Mouse (Mus musculus): ENCODE results near the gene Cmss1. TPM values are rescaled to one million over a fixed set of nuclear protein-coding genes. Genes with fewer than 3 reads are reported as not detected.

Gene Cmss1
- polyA plus RNA-seq, 2 experiments, result 6.0 to 23.0 TPM

- H3K27me3 ChIP-seq (ENCODE audit: control insufficient read depth, insufficient read depth, low read length), result no peaks in the 10 kb centered on the region
- H3K9me3 ChIP-seq (ENCODE audit: control insufficient read depth, low read length), result no peaks in the 10 kb centered on the region
- no peak for DNase-seq (ENCODE audit: low read depth in 3 of 3, low spot score in 3 of 3)
- H3K9ac ChIP-seq (replicated peaks), result no peak overlapping the region
- H3K36me3 ChIP-seq (replicated peaks; ENCODE audit: control insufficient read depth, insufficient read depth, low read depth), result no peaks in the 10 kb centered on the region
- no peak overlapping the region for H3K27ac ChIP-seq
- no peak overlapping the region for H3K4me2 ChIP-seq (ENCODE audit: low read depth)
- ATAC-seq (ENCODE audit: insufficient read depth), result no peak
- no peak for TF ChIP-seq EP300 (IDR thresholded peaks at IDR 0.05; ENCODE audit: low read depth)
- TF ChIP-seq CTCF (IDR thresholded peaks at IDR 0.05; ENCODE audit: low read depth), result no peak
- H3K4me1 ChIP-seq (replicated peaks; ENCODE audit: control insufficient read depth in 2 of 2, insufficient read depth in 2 of 2, low read length in 1 of 2), result no peaks in the 10 kb centered on the region
- H3K4me3 ChIP-seq (ENCODE audit: insufficient read depth in 1 of 2, low read depth in 2 of 2, low read length in 2 of 2), result no peak overlapping the region
- WGBS (ENCODE audit: insufficient replicate concordance), result 55% methylated on average over 2 of the region's 2 CpGs
These were observed 276.6 kb downstream of the Cmss1 start for GRCm38 (mm10) chr16:57330111-57330510.

- Histone ChIP-seq H3K9me3 (ENCODE audit: control insufficient read depth, low read length) (no peaks in the 10 kb centered on the region), H3K4me2 (ENCODE audit: low read depth) (no peak overlapping the region), H3K4me1 (replicated peaks; ENCODE audit: control insufficient read depth in 2 of 2, insufficient read depth in 2 of 2, low read length in 1 of 2) (no peaks in the 10 kb centered on the region), H3K4me3 (ENCODE audit: insufficient read depth in 1 of 2, low read depth in 2 of 2, low read length in 2 of 2) (no peak overlapping the region), H3K27ac (no peak overlapping the region), H3K9ac (replicated peaks) (no peak overlapping the region), H3K27me3 (ENCODE audit: control insufficient read depth, insufficient read depth, low read length) (no peaks in the 10 kb centered on the region), H3K36me3 (replicated peaks; ENCODE audit: control insufficient read depth, insufficient read depth, low read depth) (no peaks in the 10 kb centered on the region)
- DNase-seq (ENCODE audit: low read depth in 3 of 3, low spot score in 3 of 3) (no peak), ATAC-seq (ENCODE audit: insufficient read depth) (no peak)
- 66% methylated on average over 8 of the region's 8 CpGs for WGBS (ENCODE audit: insufficient replicate concordance)
- TF ChIP-seq CTCF (IDR thresholded peaks at IDR 0.05; ENCODE audit: low read depth), result no peak
- no peak for TF ChIP-seq EP300 (IDR thresholded peaks at IDR 0.05; ENCODE audit: low read depth)
These were observed 277.6 kb downstream of the Cmss1 start for GRCm38 (mm10) chr16:57329028-57329427.

- whole genome bisulfite sequencing (ENCODE audit: insufficient replicate concordance), result 69% methylated on average over 7 of the region's 7 CpGs
- no peak overlapping the region for H3K4me2 ChIP-seq (ENCODE audit: low read depth)
- no peak for ATAC-seq (ENCODE audit: insufficient read depth)
These were observed 279.7 kb downstream of the Cmss1 start for GRCm38 (mm10) chr16:57326996-57327395.

GRCm38 (mm10) chr16:57319284-57320124, 287.2 kb downstream of the Cmss1 start:
- WGBS (ENCODE audit: insufficient replicate concordance), result 59% methylated on average over 7 of the region's 7 CpGs
- DNase-seq (ENCODE audit: low read depth in 3 of 3, low spot score in 3 of 3), result no peak

More at GRCm38 (mm10) chr16:57326996-57327395, 279.7 kb downstream of the Cmss1 start:
- Histone ChIP-seq H3K36me3 (replicated peaks; ENCODE audit: control insufficient read depth, insufficient read depth, low read depth) (no peaks in the 10 kb centered on the region), H3K4me3 (ENCODE audit: insufficient read depth in 1 of 2, low read depth in 2 of 2, low read length in 2 of 2) (no peak overlapping the region), H3K4me1 (replicated peaks; ENCODE audit: control insufficient read depth in 2 of 2, insufficient read depth in 2 of 2, low read length in 1 of 2) (no peaks in the 10 kb centered on the region), H3K27ac (no peak overlapping the region), H3K9me3 (ENCODE audit: control insufficient read depth, low read length) (no peaks in the 10 kb centered on the region), H3K27me3 (ENCODE audit: control insufficient read depth, insufficient read depth, low read length) (no peaks in the 10 kb centered on the region), H3K9ac (replicated peaks) (no peak overlapping the region)
- TF ChIP-seq EP300 (IDR thresholded peaks at IDR 0.05; ENCODE audit: low read depth) (no peak), CTCF (IDR thresholded peaks at IDR 0.05; ENCODE audit: low read depth) (no peak)
- DNase-seq (ENCODE audit: low read depth in 3 of 3, low spot score in 3 of 3), result no peak

GRCm38 (mm10) chr16:57318637-57319125, 288.0 kb downstream of the Cmss1 start:
- no peak overlapping the region for H3K9ac ChIP-seq (replicated peaks)
- H3K4me1 ChIP-seq (replicated peaks; ENCODE audit: control insufficient read depth in 2 of 2, insufficient read depth in 2 of 2, low read length in 1 of 2), result no peaks in the 10 kb centered on the region; a peak in 1 of 4 replicates
- WGBS (ENCODE audit: insufficient replicate concordance), result 73% methylated on average over 8 of the region's 8 CpGs
- H3K27me3 ChIP-seq (ENCODE audit: control insufficient read depth, insufficient read depth, low read length), result no peaks in the 10 kb centered on the region
- no peak overlapping the region for H3K4me3 ChIP-seq (ENCODE audit: insufficient read depth in 1 of 2, low read depth in 2 of 2, low read length in 2 of 2)
- no peak for DNase-seq (ENCODE audit: low read depth in 3 of 3, low spot score in 3 of 3)
- no peaks in the 10 kb centered on the region for H3K36me3 ChIP-seq (replicated peaks; ENCODE audit: control insufficient read depth, insufficient read depth, low read depth)
- ATAC-seq (ENCODE audit: insufficient read depth), result no peak
- no peaks in the 10 kb centered on the region for H3K9me3 ChIP-seq (ENCODE audit: control insufficient read depth, low read length)
- TF ChIP-seq CTCF (IDR thresholded peaks at IDR 0.05; ENCODE audit: low read depth) (no peak), EP300 (IDR thresholded peaks at IDR 0.05; ENCODE audit: low read depth) (no peak)
- no peak overlapping the region for H3K4me2 ChIP-seq (ENCODE audit: low read depth)
- H3K27ac ChIP-seq, result no peak overlapping the region

More at GRCm38 (mm10) chr16:57319284-57320124, 287.2 kb downstream of the Cmss1 start:
- H3K36me3 ChIP-seq (replicated peaks; ENCODE audit: control insufficient read depth, insufficient read depth, low read depth), result no peaks in the 10 kb centered on the region
- no peak overlapping the region for H3K4me2 ChIP-seq (ENCODE audit: low read depth)
- ATAC-seq (ENCODE audit: insufficient read depth), result no peak
- H3K4me3 ChIP-seq (ENCODE audit: insufficient read depth in 1 of 2, low read depth in 2 of 2, low read length in 2 of 2), result no peak overlapping the region
- H3K27me3 ChIP-seq (ENCODE audit: control insufficient read depth, insufficient read depth, low read length), result no peaks in the 10 kb centered on the region
- H3K9ac ChIP-seq (replicated peaks), result no peak overlapping the region
- no peaks in the 10 kb centered on the region; a peak in 1 of 4 replicates for H3K4me1 ChIP-seq (replicated peaks; ENCODE audit: control insufficient read depth in 2 of 2, insufficient read depth in 2 of 2, low read length in 1 of 2)
- no peaks in the 10 kb centered on the region for H3K9me3 ChIP-seq (ENCODE audit: control insufficient read depth, low read length)
- TF ChIP-seq EP300 (IDR thresholded peaks at IDR 0.05; ENCODE audit: low read depth), result no peak
- no peak for TF ChIP-seq CTCF (IDR thresholded peaks at IDR 0.05; ENCODE audit: low read depth)
- H3K27ac ChIP-seq, result no peak overlapping the region
